Mouse (Mus musculus) urinary bladder, adult 18-20 months (tissue): Measurements from ENCODE around the gene Rassf5.

Experiments
- DNase-seq, 2 experiments: peaks; one replicate each; pipeline ENCODE4 v3.0.0; 2022; ENCODE audit warnings: low spot score in 2 of 2, mixed read lengths in 2 of 2

Rassf5 gene

GRCm38 (mm10) chr1:131209971-131210426, 35.1 kb downstream of the Rassf5 start:
- no peak for DNase-seq

- DNase-seq: no peak
Measured at GRCm38 (mm10) chr1:131208800-131209199, 36.3 kb downstream of the Rassf5 start.

DNA sequence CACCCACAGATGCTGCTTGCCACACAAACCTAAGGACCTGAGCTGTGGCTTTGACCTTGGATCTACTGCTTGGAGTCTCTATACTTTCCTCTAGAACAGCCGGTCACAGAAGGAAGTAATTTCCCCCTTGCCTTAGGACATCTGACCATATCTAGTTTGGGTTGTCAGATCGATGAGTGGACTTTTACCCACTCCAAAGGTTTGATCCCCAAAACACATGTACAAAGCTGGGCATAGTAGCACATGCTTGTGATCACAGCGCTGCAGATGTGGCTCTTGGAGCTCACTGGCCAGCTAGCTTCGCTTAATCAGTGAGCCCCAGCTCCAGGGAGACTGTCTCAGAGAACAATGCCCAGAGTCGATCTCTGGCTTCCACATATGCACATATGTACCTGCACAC, 37.0 kb downstream of the Rassf5 start:
- DNase-seq: no peak

GRCm38 (mm10) chr1:131207531-131207930, 37.5 kb downstream of the Rassf5 start:
- DNase-seq: no peak

DNA sequence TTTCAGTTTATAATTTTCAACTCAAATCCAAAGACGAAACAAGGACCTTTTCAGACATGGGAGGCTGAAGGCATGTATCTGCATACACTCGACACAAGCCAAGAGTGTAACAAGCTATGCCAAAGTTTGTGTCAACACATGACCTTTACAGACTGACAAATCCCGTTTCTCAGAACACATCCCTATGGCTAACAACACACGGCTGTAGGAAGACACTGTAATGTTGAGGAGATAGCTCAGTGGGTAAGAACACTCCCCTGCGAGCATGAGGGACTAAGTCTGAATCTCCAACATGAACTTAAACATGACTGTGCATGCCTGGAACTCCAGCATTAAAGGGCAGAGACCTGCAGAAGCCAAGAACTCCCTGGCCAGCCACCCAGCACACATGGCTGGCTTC, 38.7 kb downstream of the Rassf5 start:
- no peak for DNase-seq

DNA sequence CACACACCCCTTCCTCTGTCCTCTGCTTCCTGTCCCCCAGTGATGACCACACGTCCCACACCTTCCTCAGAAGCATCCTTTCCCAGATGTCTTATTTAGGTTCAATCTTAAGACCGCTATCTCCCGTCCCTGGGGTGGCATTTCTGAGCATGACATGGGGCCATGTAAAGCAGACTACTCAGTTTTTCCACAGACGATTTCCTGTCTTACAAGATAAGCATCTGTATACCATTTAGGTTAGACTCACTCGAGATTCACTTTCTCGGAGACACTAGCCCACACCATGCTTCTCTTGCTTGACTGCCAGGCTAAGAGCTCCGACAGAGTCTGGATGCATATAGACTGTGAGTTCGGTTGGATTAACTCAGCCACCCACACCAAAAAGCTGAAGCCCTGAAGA, 40.6 kb downstream of the Rassf5 start:
- no peak for DNase-seq

DNA sequence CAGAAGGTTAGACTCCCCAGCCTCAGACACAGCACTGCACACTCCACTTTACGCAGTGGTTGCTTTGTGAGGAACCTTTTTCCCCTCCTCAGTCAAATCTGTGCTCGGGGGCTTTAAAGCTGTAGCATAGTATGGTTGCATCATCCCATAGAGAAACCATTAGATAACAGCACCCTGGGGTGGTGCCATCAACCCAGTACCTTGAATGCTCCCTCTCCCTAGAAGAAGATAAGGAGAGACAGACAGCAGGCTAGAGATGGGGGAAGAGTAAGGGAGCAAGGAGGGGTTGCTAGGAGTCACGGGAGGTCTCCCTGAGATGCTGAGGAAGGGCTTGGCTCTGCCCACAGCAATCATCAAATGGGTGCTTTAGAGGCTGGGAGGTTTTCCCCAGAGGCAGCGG, 43.7 kb downstream of the Rassf5 start:
- no peak for DNase-seq

DNA sequence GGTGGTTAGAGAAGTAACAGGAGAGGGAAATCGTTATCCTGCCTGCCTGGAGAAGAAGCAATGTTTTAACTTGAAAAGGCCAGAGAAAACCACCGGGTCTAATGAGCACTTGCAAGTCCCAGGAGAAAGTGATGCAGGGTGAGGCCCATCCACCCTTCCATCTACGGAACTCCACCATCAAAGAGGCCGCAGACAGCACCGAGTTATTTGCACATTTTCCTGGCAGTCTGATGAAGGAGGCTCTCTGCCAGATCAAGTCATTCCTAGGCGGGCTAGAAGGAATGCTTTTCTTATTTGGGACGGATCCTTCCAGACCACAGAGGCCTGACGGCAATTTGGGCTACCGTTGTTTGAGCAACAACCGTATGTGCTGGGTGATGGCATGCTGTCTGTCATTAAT, 44.5 kb downstream of the Rassf5 start:
- DNase-seq: no peak

GRCm38 (mm10) chr1:131199976-131200375, 45.1 kb downstream of the Rassf5 start:
- no peak for DNase-seq

GRCm38 (mm10) chr1:131199118-131199821, 45.8 kb downstream of the Rassf5 start:
- DNase-seq: no peak

- no peak for DNase-seq
Measured at GRCm38 (mm10) chr1:131198417-131198960, 46.6 kb downstream of the Rassf5 start.

DNA sequence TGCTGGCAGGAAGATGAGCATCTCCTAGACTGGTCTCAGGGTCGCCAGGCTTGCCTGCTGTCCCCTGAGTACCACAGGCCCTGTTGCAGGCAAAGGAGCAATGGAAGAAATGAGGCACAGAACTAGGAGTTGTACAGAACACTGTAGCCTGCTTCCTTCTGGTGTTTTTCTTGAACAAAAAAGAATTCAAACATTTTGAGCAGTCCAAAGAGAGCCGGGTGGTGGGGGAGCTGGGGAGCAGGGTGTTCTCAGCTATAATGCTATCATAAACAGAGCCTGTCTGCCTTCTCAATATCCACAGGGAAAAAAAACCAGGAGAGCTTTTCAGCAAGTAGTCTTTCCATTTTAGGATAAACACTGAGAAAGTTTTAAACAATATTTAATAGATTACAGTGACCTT, 49.0 kb downstream of the Rassf5 start:
- DNase-seq: no peak

DNA sequence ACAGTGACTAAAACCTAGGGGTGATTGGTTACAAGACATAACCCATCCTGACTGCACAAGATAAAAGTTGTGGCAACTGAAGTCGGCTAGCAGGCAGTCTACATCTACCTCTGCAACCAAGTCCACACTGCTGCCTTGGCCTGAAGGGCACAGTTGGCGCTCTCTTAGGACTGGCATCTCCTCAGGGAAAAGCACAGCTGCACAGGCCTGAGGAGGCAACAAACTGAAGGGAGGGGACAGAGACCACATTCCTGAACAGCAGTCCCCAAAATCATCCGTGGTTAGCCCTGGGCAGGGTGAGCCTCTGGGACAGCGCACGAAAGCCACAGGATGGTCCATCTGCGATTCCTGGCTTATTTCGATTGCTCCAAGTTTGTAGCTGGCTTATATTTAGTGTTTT, 49.4 kb downstream of the Rassf5 start:
- DNase-seq: no peak

DNA sequence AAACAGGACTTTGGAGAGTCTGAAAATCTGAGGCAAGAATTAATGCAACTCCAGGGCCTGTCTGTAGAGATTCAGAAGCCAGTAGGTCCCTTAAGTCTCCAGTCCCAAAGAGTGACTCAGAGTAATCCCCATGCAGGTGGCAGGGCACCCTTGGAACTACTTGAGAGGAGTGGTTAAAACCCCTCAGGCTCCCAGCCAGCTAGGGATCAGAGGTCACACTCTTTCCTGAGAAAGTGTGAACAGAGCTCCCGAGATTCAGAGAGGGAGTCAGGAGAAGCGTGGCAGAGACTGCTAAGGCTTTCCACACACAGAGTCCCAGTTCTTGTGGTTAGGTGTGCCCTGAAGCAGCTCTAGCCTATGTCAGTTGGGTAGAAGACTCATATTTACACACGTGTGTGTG, 51.3 kb downstream of the Rassf5 start:
- DNase-seq: no peak

- DNase-seq: no peak
Measured at GRCm38 (mm10) chr1:131188655-131189054, 56.4 kb downstream of the Rassf5 start.

- DNase-seq: no peak
Measured at GRCm38 (mm10) chr1:131187856-131188255, 57.2 kb downstream of the Rassf5 start.

DNA sequence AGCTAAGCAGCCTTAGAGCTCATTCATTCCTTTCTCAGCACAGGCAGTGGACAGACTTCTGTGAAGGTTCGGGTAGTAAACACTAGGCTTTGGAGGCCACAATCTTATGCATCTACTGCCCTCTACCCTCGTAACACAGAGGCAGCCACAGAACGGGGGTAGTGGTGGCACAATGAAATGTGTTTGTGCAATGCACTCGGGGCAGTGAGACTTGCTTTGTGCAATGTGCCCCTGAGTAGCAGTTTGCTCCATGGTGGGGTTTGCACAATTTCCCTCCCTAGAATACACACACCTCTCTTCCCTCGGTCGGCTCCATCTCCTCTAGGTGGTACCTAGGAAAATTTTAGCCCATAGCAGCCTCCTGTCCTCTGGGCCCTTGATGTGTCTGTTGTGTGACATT, 58.1 kb downstream of the Rassf5 start:
- DNase-seq: no peak

GRCm38 (mm10) chr1:131185821-131186506, 59.1 kb downstream of the Rassf5 start:
- no peak for DNase-seq

DNA sequence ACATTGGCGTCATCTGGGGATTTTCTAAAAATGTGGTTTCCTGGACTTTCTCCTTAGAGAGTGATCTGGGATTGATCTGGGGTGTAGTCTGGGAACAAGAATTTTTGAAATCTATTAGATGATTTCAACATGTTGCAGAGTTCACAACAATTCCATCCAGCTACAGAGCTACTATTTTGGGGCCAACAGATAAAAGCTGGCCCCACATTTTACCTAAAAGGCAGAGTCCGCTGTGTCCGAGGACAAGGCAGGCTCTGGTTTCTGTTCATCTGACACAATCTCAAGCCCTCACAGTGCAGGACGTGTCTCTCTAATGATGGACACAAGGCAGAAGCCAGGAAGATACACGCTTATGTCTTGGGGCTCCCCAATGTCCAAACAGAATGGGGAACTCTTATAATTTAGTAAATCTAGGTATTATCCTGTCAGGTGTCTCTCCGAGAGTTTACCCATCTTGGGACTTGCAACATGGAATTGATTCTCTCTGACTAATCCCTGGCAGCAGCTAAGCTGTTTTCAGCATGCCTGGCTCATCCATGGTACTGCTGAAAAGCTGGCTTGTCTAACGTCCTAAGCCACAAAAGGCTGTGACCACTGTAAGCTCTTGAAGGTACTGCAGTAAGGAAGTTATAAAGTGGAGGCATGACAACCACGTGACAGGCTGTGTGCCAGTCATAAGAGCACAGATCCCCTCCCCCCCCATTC, 60.0 kb downstream of the Rassf5 start:
- DNase-seq: no peak

DNA sequence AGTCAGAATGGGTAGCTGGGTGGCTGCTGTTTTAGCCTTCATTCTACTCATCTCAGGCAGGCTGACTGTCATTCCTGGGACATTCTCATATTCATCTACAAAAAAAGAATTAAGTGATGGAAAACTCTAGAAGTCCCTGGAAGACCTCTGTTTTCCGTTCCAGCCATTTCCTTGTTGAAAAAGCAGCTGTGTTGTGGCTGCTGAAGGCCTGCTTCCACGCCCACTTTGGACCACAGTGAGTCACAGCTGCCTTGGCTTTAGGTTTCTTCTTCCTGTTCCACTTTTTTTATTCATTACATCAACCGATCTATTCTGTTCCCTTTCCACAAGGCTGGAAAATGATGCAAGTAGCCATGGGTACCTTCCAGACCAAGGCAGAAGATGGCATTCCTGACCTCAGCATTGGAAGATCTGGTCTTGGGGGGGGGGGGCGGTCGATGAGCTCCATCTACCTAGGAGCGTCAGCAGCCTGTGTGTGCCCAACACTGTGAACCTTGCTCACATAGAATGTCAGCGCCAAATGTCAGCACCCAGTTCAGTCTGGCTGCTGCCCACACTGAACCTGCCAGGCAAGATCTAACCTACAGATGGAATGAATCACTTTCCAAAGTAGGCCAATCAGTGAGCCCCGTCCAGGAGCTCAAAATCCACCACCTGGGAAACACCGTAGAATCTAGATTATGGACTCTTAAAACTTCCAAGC, 60.7 kb downstream of the Rassf5 start:
- peak; percentile 39 to 63 for DNase-seq

DNA sequence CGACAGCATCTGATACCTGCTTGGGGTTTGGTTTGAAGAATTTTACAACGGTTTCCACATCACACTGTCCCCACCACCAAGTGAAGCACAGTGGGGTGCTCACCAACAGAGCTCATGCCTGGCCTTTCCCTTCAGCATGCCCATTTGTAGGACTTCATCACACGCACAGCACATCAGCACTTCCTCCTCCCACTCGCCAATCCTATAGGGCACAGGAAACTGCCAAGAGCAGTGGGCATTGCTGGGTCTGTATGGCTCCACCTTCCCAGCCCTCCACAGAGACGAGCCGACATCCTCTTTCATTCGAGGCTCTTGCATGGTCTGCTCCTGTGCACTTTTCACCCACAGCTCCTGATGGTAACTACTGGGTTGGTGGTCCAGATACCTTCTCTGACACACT, 61.9 kb downstream of the Rassf5 start:
- DNase-seq: no peak
